Mouse (Mus musculus) MEL-GATA-1-ER (cell line): ENCODE data around the gene Cabcoco1.

ENCODE experiments used
- DNase-seq: peaks from one replicate; pipeline ENCODE4 v3.0.0-alpha.2; 2012; ENCODE audit warnings: low read depth; ENCODE audit errors: extremely low read depth

Cabcoco1 gene

DNA sequence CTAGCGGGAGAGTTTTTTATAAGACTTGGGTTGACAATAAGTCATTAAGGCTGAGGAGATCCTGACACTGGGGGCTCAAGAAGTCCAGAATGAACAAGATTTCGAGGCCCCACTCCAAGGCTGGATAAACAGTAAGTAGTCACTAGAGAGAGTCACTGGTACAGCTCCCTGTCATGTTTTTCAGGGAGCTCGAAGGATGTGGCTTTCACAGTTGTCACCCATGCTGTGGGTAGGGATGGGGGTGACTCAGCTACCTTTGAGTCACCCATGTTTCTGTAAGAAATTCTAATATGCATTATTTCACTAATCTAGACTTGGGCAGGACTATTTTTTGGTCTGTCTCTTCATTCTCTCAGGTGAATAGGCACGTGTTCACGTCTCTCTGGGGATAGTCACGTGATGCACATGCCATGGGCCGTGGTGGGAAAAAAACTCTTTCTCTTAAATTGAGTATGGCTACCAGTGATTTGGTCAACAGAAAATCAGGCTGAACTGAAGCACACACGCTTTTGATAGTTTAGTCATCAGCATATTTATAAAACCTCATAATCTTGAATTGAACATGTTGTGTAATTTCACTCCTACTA lies 29.2 kb downstream of the Cabcoco1 start:
- no peak for DNase-seq

DNA sequence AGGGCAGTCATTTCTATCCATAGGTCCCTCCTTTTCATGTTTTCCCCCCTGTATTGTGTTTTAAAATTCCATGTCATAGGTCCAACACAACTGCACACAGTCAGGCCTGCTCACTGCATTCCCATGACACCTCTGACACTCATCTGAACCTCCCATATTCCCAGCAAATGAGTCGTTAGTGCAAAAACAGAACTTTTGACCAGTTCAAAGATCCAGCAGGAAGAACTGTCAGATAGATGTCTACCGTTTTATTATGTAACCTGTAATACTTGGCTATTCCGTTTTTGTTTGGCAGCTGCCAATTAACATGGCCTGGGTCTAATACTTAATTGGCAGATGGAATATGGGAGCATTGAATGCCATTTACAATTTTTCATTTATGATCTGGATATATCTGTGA lies 34.0 kb downstream of the Cabcoco1 start:
- DNase-seq: no peak

DNA sequence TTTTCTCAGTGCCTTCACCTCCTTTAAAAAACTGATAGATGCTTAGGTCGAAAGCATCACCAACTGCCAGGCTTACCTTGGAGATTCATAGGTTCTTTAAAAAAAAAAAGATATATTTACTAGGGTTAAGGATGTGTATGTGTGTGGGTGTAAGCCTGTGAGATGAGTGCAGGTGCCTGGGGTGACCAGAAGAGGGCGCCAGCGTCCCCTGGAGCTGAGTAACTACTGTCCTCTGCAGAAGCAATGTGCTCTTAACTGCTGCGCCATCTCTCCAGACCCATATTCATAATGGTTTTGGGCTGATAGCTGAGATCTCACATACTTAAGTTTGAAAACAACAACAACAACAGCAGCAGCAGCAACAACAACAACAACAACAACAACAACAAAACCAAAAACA lies 35.5 kb downstream of the Cabcoco1 start:
- DNase-seq: no peak

DNA sequence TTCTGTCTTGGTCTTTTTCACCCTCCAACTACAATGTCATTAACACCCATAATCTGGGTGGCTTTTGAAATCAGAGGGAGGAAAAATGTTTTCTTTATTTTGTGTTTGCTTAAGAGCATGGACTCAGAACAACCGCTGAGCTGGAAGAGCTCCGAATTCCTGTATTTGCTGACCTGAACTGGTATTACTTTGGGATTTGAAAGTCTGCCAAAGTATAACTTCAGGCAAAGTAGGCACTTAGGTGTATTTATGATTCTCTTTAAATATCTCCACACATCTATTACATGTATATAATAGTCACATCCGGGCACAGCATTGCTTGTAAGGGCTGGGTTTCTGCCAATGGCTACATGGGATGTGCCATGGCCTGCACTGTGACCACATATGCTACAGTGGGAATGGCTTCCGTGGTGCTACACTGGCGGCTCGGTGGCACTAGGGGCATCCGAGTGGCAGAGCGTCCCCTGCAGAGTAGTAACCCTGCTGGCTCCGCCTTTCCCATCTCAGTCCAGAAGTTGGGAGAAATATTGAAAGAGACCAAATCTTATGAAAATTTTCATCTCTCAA lies 37.0 kb downstream of the Cabcoco1 start:
- DNase-seq: no peak

DNA sequence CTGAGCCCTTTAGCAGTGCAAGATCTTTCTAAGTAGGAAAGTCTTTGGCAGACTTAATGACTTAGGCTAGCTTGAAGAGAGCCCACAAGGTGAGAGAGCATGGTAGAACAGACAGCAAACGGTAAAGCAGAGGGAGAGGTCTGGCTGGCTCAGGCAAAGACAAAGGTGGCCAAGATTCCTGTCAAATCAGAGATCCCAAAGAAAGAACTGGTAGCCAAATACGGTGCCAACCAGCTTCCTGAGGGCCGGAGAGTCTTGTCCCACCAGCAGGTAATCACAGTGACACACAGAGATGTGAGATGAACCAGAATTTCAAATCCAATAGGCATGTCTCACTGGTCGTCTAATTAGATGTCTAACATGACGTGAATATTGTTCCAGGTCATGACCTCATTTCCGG lies 40.6 kb downstream of the Cabcoco1 start:
- DNase-seq: no peak

DNA sequence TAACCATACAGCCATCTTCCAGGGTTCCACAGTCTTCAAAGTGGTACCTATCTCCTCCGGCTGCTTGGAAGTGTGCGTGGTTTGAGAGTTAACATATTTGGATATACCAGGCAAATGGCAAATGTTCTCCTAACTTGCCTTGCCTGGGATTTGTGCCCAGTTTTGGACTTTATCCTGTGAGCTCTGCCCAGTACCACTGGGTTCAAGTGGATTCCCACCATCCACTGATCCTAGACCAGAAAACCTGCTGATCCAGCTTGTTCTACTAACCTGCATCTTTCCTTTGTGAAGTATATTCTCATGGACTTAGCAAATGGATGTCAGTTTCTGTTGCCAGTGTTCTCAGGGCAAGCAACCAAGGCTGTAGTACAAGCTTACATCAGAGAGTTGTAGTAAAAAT lies 46.5 kb downstream of the Cabcoco1 start:
- DNase-seq: no peak

DNA sequence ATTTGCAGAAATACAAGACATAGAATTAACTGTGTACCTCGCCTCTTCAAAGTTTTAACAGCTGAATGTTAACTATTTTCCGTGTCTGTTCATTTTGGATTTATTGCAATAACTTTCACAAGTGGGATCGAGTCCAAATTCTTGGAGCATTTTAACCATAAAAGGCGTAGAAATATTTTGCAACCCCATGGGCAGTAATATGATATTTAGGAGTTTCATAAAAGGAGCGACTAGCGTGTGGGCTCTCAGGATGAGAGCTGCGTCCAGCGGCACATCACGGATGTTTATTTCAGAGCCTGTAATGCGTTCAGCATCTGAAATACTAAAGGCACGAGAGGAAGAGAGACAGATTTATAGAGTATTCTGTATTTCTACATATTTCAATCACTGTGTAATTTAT lies 50.1 kb downstream of the Cabcoco1 start:
- no peak for DNase-seq

DNA sequence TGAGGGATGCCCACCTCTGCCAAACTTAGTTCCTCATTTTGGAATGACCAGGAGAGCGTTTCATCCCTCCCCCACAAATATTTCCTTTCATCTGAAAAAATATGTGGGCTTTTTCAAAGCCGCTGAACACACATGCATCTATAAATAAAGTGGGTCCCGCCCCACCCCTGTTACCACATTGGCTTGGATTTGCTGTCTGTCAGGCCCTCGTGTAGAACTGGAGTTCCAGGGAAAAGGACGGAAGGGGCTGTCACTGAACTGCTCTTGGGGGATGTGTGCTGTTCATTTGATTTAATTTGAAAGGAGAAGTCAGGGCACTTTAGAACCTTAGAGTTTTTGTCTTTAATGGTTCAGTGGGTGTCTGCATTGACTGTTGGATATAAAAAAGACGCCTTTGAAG lies 50.9 kb downstream of the Cabcoco1 start:
- no peak for DNase-seq

DNA sequence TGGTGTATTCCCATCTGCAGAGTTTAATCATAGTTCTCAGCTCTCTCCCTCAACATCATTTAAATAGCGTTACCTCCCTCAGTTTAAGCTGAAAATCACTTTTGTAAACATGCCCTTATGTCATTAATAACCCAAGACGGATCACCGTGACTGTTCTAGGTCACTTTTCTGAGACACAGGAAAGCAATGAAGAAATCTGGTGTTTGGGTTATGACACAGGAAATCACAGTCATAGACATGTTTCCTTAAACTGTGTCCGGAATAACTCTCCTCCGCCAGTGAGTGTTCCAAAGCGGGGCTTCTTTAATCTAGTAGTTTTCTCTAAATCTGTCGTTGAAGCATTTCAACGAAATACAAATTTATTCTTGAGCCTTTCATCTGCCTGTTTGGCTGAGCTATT lies 68.9 kb downstream of the Cabcoco1 start:
- DNase-seq: no peak

DNA sequence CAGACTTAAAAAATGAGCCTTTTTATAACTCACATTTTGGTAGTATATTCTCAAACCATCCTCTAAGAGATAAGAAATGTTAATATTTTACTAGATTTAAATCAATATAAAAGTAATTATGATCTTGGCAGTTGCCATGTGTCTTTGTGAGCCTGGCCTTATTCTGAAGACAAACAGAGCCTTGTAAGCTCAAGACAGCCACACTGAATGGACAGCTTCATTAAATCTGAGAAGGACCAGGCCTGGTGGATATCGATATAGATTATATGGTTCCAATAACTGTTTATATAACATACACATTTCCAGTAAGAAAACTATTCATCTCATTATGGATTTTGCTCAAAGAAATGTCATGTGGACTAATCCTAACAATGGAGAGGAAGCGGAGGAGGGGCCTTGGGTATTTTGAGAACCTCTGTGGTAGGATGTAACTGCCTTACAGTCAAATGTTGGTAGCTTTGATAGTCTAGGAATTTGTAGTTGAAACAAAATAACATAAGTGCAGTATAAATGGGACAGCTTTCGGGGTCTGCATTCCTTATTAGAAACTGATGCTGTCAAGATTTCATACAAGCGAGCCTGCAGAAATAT lies 75.9 kb downstream of the Cabcoco1 start:
- no peak for DNase-seq

DNA sequence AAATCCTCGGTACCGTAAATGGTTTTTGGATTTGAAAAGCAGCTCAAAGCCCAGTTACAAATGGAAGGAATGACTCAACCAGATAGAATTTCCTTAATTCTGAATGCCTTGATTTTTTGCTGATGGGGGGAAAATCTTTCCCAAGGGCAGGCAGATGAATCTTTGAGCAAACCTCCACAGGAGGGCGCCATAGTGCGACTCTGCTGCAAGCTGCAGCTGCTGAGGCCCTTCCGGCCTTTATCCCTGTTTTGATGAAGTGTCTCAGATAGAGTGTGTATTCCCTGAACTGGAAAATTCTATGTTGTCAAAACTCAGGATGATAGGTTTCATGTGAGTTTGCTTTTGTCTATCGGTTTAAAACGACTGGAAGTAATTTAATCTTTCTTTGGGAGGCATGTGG lies 76.8 kb downstream of the Cabcoco1 start:
- DNase-seq: no peak

DNA sequence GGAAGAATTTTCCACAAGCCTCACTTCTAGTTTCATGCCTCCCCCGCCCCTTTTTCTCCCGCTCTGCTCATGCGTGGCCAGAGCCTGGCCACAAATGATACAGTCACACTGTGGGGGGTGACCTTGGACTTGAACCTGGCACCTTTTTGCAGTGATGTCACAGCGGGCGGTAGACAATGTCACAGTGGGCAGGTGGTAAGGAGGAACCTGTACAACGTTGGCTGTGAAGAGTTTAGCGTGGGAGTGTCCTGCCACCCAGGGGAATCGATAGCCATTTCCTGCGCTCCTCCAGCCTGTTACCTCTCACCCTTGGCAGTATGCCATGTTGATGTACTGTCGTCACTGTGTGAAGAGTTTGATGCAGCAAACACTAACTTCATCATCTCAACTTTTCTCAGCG lies 81.9 kb downstream of the Cabcoco1 start:
- no peak for DNase-seq

DNA sequence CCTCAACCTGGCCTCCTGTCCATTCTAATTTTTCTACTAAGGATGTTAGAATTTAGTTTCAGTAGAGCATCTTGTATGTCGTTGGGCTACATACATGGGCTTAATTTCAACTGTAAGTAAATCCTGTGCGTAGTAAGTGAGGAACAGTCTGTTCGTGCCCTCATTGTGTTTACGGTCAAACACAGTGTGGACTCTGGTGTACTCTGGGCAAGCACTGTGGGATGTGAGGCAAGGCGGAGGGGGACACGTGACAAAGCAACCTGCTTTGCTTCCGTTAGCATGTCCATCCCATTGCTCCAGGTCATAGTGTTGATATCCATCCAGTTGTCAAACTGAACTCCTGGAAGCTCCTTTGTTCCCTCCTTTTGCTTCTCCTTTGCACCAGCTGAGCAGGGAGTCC lies 84.7 kb downstream of the Cabcoco1 start:
- DNase-seq: no peak

DNA sequence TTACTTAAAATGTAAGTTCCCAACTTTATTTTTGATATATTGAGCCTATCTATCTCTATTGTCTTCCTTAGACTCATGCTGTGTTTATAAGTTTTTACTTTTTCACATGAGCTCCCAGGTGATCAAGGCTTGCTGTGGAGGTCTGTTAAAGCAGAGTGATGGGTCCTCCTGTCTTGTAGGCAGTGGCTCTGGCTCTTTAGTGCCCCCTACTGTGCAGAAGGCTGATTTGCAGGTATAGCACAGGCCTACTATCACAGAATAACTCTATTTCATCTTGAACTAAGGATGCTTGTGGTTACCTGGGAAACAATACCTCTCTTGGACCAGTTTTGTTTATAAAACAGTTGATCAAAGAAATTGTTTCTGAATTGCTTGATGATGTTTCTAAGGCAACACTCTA lies 87.2 kb downstream of the Cabcoco1 start:
- DNase-seq: no peak

DNA sequence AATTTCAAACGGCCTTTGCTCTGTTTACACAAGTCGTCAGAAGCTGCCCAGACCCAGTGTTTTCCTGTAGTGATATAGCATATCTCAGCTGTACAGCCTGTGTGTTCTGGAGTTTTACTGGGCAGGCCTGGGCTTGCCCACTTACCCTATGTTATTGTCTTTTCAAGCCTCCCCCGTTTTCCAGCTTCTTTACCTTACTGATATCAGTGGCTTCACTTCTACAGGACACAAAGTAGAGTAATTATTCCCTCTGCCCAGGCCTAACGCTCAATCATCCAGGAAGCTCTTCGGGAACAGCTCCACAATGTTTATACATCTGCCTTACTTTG lies 94.9 kb downstream of the Cabcoco1 start:
- no peak for DNase-seq

DNA sequence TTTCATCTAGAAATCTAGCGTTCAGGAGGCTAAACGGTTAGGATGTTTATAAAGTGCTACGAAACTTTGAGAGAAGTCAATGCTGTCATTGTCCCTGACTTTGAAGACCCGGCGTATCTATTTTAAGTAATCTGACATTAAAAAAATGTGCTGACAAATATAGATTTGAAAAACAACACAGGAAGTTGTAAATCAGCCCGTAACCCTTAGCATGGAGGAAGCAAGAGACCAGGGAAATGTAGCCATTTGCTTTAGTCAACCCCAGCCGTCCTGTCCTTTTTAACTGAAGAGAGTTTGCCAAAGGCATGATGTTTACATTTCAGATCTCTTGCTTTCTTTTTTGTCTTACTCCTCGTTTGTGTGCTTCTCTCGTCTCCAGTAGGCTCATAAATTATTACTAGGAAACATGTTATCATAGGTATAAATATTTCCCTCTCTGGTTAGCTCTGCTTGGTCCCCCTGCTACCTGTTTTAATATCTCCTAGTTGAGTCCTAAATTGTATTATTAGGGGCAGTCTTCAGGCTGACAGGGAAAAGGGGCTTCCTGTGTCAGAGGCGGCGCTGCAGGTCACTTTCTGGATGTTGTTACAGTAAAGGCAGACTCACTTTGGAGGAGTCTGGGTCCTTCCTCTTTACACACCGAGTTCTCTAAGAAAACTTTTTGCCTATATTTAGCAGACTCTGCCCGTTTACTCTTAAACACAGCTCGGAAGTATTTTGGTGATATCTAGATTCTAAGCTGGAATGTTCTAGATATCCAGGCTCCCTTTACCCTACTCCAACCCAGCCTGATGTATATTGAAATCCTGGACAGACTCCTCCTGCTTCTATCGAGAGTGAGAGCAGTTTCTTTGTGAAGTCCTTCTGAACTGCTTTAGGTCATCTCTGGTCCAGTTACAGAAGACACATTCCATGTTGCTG lies 95.6 kb downstream of the Cabcoco1 start:
- DNase-seq: no peak

DNA sequence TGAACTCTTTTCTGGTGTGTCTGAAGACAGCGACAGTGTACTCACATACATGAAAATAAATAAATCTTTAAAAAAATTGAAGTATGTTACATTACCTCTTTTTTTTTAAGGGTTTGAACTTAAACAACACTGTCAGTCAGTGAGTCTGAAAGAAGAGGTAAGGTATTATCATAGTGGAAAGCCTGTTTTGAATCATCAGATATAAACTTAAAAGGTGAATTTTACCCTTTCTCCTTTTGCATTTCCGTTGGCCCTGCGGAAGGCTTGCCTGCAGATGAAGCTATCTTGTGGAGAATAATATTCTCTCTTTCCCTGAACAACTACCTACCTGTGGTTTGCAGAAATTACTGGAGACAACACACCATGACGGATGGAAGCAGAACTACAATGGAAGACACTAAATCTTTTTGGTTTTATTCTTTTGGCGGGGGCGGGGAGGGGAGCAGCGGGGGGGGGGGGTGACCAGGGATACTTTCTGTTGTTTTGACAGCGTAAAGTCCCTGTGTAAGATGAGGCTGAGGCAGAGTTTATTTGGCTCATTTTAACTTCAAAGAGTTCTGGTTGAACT lies 96.4 kb downstream of the Cabcoco1 start:
- no peak for DNase-seq

DNA sequence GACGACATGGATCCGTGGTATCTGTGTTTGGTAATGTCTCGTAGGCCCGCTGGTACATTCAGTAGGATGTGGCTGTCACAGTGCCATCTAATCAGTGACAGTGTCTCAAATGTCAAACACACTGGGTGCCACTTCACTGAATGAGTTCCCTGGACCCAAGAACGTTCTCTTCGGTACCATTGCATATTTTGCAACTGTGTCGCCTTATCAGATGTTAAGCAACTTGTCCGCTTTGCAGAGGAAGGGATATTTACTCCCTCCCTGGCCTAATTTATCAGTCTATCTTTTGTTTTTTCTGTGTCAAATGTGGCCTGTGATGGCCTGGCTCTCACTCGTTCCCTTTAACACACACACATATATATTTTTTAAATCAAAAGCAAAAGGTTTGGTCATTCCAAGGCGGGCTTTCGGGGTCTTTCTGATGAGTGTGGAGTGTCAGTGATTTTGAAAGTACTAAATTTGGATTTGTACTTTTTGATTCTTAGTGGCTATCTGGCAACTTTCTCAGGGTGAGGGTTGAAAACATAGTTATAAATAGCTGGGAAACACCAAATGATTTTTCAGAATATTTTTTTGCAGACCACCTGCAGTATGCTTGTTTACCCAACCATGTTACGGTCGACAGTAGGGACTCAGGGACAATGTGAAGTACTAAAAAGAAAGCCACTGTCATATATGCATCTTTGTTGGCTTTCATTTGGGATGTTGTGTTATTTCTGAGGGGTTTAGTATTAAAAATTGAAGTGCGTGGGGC lies 97.2 kb downstream of the Cabcoco1 start:
- DNase-seq: no peak

DNA sequence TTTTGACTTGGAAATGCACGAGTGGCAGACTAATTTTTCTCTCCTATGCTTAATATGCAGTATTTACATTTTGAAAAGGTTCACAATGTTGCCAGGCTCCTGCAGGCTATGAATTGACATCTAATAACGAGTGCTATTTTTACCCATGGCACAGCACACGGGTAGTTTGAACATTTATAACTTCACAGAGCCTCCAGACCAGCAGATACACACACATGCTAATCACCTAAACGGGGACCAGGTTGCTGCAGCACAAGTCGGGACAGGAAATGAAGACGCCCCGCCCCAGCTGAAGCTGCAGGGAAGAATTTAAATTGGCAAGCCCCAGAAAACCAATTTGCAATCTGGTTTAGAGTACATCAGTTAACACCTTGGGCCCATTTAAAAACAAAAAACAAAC lies 98.6 kb downstream of the Cabcoco1 start:
- DNase-seq: no peak

DNA sequence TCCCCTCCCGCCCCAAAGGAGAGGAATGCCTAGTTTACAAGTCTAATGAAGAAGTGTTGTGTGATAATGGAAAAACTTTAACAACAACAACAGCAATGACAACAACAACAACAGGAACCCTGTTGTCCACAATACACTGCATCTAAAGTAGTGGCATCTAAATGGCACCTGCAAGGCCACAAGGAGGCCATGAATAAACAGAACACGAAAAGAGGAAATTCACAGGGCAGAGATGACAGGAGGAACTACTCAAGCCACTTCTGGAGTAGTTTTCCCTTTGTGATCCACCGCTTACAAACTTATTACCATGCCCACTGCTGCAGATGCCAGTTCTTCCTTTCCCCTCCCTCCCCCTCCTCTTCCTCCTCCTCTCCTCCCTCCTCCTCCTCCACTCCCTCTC lies 99.0 kb downstream of the Cabcoco1 start:
- DNase-seq: no peak

DNA sequence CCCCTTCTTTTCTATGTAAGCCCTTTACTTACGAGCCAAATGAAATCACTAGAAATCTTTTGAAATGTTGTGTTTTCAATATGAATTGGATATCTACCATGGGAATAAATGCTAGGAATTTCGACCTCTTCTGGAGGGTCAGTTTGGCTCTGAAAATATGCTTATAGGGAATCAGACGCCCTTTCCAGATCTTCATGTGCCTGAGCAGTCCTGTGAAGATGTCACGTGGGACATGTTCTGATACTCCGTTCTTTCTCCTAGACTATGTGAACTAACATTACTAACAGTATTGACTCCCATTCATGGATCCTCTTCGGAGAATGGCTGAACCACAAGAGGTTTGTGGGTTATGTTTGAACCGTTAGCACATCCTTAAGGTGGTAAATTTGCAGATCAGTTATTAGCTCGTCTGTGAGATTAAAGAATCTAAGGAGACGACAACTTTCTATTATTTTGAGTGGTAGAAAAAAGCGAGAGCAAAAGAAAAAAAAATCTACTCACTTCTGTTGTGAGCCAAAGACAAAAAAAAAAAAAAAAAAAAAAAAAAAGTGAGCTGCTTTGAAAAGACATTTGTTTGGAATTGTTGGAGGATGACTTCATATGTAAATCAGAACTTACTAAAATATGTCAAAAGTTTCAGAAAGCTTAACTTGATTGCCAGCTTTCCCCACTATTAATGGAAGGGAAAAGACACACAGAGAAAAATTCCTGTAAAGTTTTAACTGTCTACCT lies 99.6 kb downstream of the Cabcoco1 start:
- no peak for DNase-seq
